Mouse (Mus musculus) Patski (cell line): ENCODE measurements around the gene Htra2. TPM values are rescaled to one million over a fixed set of nuclear protein-coding genes. Genes with fewer than 3 reads are reported as not detected.

Experiments used
- ATAC-seq: fragments of 100-300 bp; one replicate; pipeline ENCODE4 v1.8.0; 2021
- CTCF ChIA-PET: fragments of 350-600 bp; sonication (Branson Sonifier 250); formaldehyde crosslinking; loops from one replicate; lab custom pipeline; 2022; ENCODE audit warnings: inconsistent platforms; lab: Charles Lee
- POLR2A ChIA-PET: fragments of 350-600 bp; sonication (Branson Sonifier 250); formaldehyde crosslinking; loops from one replicate; lab custom pipeline; 2022; ENCODE audit warnings: antibody characterized with exemption, inconsistent platforms; lab: Charles Lee
- DNase-seq: peaks from one replicate; pipeline ENCODE4 v3.0.0-alpha.2; 2011; ENCODE audit warnings: low read depth, low spot score
- H3K27me3 ChIP-seq: fragments of 371-371 bp; one replicate; pipeline ENCODE4 v1.5.1; 2021
- CTCF ChIP-seq: fragments of 100-300 bp; IDR thresholded peaks from one replicate; pipeline ENCODE4 v1.5.1; 2021
- in situ Hi-C: fragments of 300-500 bp; cut with MboI; formaldehyde crosslinking; loops from 3 replicates; pipeline ENCODE4 v1.11.1; 2018; ENCODE audit warnings: low pct_unique_long_range_greater_than_20kb, mixed read lengths
- polyA plus RNA-seq: library from polyadenylated mRNA; unstranded; gene quantifications from one replicate; pipeline ENCODE4 v1.2.3, GENCODE M21; 2021

The Htra2 gene
- polyA plus RNA-seq: 63.1 TPM

DNA sequence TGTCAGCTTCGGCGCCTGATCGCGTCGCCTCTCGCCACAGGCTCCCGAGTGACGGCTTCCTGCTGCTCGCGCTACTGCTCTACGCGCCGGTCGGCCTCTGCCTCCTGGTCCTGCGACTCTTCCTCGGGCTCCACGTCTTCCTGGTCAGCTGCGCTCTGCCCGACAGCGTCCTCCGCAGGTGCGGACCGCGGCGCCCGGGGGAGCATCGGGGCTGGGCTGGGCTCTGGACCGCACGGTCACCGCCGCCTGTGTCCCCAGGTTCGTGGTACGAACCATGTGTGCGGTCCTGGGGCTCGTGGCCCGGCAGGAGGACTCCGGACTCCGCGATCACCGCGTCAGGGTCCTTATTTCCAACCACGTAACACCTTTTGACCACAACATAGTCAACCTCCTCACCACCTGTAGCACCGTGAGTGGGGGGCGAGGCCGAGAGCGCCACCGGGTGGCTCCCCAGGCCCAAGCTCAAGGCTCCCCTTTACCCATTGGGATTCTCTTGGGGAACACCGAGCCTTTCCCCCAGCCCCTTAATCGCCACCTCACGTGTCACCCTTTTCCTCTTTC is at the start of gene Htra2:
Htra2 (minus strand) TSS at position 403 of the 561 bp plus-strand sequence.
- ChIA-PET POLR2A (interaction anchor here (0.5 to 2.3 kb wide), 5 partner anchors 18 to 57 kb away, joined by 3 to 7 read pairs (median 4); partner anchors contain the start of gene Pcgf1), CTCF (interaction anchor here (1.7 to 3.2 kb wide), 2 partner anchors 11 to 58 kb away, joined by 4 to 22 read pairs; no protein-coding TSS in a partner anchor)
- ATAC-seq (peak; percentile 22), DNase-seq (no peak)
- no peaks in the 10 kb centered on the region for H3K27me3 ChIP-seq
- in situ Hi-C loops: loop anchor here (5.0 kb wide), 1 partner anchor 58 kb away; no protein-coding TSS in a partner anchor
- TF ChIP-seq CTCF: no peak

DNA sequence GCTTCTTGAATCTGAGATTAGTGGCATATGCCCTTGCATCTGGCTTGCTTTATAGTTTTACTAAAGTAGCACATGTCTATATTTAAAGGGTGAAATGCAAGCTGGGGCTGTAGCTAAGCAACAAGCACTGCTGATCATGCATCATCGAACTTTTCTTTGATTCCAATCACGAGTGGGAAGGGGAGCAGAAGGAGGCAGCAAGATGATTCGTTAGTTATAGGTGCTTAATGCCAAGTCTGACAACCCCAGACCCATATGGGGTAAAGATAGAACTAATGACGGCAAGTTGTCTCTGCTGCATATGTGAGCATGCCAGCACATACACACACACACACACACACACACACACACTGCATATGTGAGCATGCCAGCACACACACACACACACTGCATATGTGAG is 49.1 kb upstream of the Htra2 start:
- no peak for TF ChIP-seq CTCF
- POLR2A ChIA-PET: interaction anchor here (0.6 to 2.4 kb wide), 3 partner anchors 47 to 108 kb away, joined by 3 to 5 read pairs (median 5); no protein-coding TSS in a partner anchor

DNA sequence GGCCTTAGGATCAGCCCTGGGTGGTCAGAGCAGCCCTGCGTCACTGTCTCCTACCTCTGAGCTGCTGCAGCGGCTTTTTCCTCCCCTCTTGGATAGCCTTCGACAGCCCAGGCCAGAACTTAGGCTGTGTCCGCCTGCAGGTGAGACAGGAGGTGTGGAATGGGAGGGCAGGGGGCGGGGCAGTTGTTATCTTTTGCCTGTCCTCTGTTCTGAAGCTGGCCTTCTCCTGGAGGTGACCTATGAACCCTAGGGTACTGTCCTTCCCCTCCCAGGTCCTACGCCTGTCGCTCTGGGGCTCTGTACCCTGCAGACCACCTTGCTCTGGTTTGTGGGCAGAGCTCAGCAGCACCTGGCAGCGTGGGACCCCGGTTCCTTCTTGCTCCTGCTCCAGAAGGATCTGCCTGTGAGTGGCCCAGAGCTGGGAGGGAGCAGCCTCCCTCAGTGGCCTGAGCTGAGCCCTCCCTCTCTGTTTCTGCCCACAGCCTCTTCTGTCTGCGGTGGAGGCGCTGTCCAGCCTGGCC is 48.1 kb upstream of the Htra2 start:
- in situ Hi-C loops: loop anchor here (5.0 kb wide), 1 partner anchor 106 kb away; no protein-coding TSS in a partner anchor
- POLR2A ChIA-PET: interaction anchor here (1.2 to 2.4 kb wide), 4 partner anchors 17 to 107 kb away, joined by 3 to 5 read pairs (median 4); no protein-coding TSS in a partner anchor
- DNase-seq: no peak
- H3K27me3 ChIP-seq: no peaks in the 10 kb centered on the region
- CTCF ChIA-PET: interaction anchor here (3.5 kb wide), 1 partner anchor 107 kb away, joined by 40 read pairs; no protein-coding TSS in a partner anchor
- ATAC-seq: no peak
- TF ChIP-seq CTCF: no peak

More for the DNA sequence above, 49.1 kb upstream of the Htra2 start:
- no peak for ATAC-seq
- CTCF ChIA-PET: interaction anchor here (1.2 to 1.5 kb wide), 2 partner anchors 55 to 108 kb away, joined by 4 read pairs; no protein-coding TSS in a partner anchor
- no peaks in the 10 kb centered on the region for H3K27me3 ChIP-seq
- in situ Hi-C loops: loop anchor here (5.0 kb wide), 1 partner anchor 107 kb away; no protein-coding TSS in a partner anchor
- DNase-seq: no peak

- peaks cover 2% of the 10 kb centered on the region for H3K27me3 ChIP-seq
- ATAC-seq (peak; percentile 61), DNase-seq (no peak)
- in situ Hi-C loops: loop anchor here (5.0 kb wide), 1 partner anchor 105 kb away; no protein-coding TSS in a partner anchor
- TF ChIP-seq CTCF: no peak
- ChIA-PET CTCF (interaction anchor here (0.8 to 3.5 kb wide), 10 partner anchors 18 to 105 kb away, joined by 3 to 40 read pairs (median 5); partner anchors contain the start of genes Dok1 and Pcgf1), POLR2A (interaction anchor here (1.0 to 2.4 kb wide), 5 partner anchors 18 to 105 kb away, joined by 3 to 5 read pairs (median 4); partner anchors contain the start of gene Aup1)
These were observed 46.8 kb upstream of the Htra2 start for GRCm38 (mm10) chr6:83101688-83102556.

GRCm38 (mm10) chr6:83101316-83101687 is 46.2 kb upstream of the Htra2 start, which contains the start of the genes Ccdc142 and Gm42688:
Gene Ccdc142, plus strand, starts transcription at chr6:83101601.
Gene Gm42688, plus strand, starts transcription at chr6:83101617.
- peak; percentile 82 for ATAC-seq
- peaks cover 2% of the 10 kb centered on the region for H3K27me3 ChIP-seq
- no peak for DNase-seq
- CTCF ChIA-PET: interaction anchor here (0.7 to 3.5 kb wide), 12 partner anchors 9 to 105 kb away, joined by 3 to 40 read pairs (median 4); partner anchors contain the start of genes Dok1 and Pcgf1
- POLR2A ChIA-PET: no interaction called here
- in situ Hi-C loops: loop anchor here (5.0 kb wide), 1 partner anchor 104 kb away; no protein-coding TSS in a partner anchor
- no peak for TF ChIP-seq CTCF

- no peak for DNase-seq
- ATAC-seq: no peak
- in situ Hi-C loops: no loop called here
- POLR2A ChIA-PET: interaction anchor here (0.6 to 1.3 kb wide), 3 partner anchors 20 to 162 kb away, joined by 3 to 6 read pairs (median 4); no protein-coding TSS in a partner anchor
- CTCF ChIA-PET: interaction anchor here (1.7 kb wide), 1 partner anchor 102 kb away, joined by 4 read pairs; no protein-coding TSS in a partner anchor
- no peak for TF ChIP-seq CTCF
- H3K27me3 ChIP-seq: peaks cover 9% of the 10 kb centered on the region
These were observed 43.3 kb upstream of the Htra2 start for GRCm38 (mm10) chr6:83098411-83098810.

GRCm38 (mm10) chr6:83095968-83096367 is 40.9 kb upstream of the Htra2 start:
- H3K27me3 ChIP-seq: peaks cover 9% of the 10 kb centered on the region
- in situ Hi-C loops: no loop called here
- CTCF ChIA-PET: interaction anchor here (1.2 to 3.5 kb wide), 4 partner anchors 16 to 99 kb away, joined by 3 to 17 read pairs (median 4); partner anchors contain the start of genes Dqx1 and Pcgf1
- POLR2A ChIA-PET: interaction anchor here (1.0 to 1.2 kb wide), 2 partner anchors 18 to 98 kb away, joined by 3 read pairs; partner anchors contain the start of gene Pcgf1
- no peak for TF ChIP-seq CTCF
- ATAC-seq (no peak), DNase-seq (no peak)

- ATAC-seq (no peak), DNase-seq (no peak)
- H3K27me3 ChIP-seq: peaks cover 10% of the 10 kb centered on the region
- in situ Hi-C loops: no loop called here
- CTCF ChIA-PET: interaction anchor here (1.0 to 1.3 kb wide), 3 partner anchors 8 to 14 kb away, joined by 3 to 6 read pairs (median 3); no protein-coding TSS in a partner anchor
- POLR2A ChIA-PET: interaction anchor here (0.7 kb wide), 1 partner anchor 51 kb away, joined by 4 read pairs; no protein-coding TSS in a partner anchor
- TF ChIP-seq CTCF: no peak
These were observed 37.5 kb upstream of the Htra2 start for GRCm38 (mm10) chr6:83092416-83093127.

DNA sequence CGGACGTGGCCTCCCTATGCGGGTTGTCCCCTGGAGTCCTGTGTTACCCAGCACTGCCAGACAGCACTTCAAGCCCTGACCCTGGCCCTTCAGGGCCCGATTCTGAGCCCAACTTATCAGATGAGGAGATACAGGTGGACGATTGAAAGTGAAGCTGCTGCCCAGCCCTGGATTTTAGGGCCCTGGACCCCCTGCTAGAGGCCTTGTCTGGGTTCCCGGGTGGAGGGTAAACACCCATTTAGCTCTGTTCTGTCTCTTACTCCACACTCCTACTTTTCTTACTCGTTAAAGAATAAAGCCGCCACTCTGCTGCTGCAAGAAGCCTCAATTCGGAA is 32.8 kb upstream of the Htra2 start:
- TF ChIP-seq CTCF: no peak
- ChIA-PET POLR2A (interaction anchor here (0.9 kb wide), 1 partner anchor 9 kb away, joined by 3 read pairs; no protein-coding TSS in a partner anchor), CTCF (interaction anchor here (1.1 kb wide), 1 partner anchor 91 kb away, joined by 3 read pairs; no protein-coding TSS in a partner anchor)
- DNase-seq (no peak), ATAC-seq (no peak)
- in situ Hi-C loops: no loop called here
- H3K27me3 ChIP-seq: peaks cover 8% of the 10 kb centered on the region
